Mouse (Mus musculus) midbrain, embryonic 11.5 days (tissue): ENCODE measurements around the gene Camk2d. TPM values are rescaled to one million over a fixed set of nuclear protein-coding genes. Genes with fewer than 3 reads are reported as not detected.

ENCODE experiments used
- ATAC-seq: fragments of 200-750 bp; cut with Nextera tagmentation; 2 replicates; pipeline ENCODE4 v1.8.0; 2017; ENCODE audit warnings: moderate TSS enrichment, moderate library complexity; ENCODE audit not compliant: low FRiP score
- DNase-seq: peaks from one replicate; pipeline ENCODE4 v3.0.0; 2015; ENCODE audit warnings: low spot score; ENCODE audit errors: missing footprints
- H3K27ac ChIP-seq: fragments of 300-500 bp; sonication (generic); 2 replicates; pipeline ENCODE4 v1.5.1; 2014; ENCODE audit warnings: low read depth, low read length
- H3K27me3 ChIP-seq: fragments of 300-500 bp; sonication (generic); 2 replicates; pipeline ENCODE4 v1.6.1; 2014; ENCODE audit warnings: mild to moderate bottlenecking, low read length, moderate library complexity, mixed read lengths; ENCODE audit not compliant: control insufficient read depth, insufficient read depth
- H3K36me3 ChIP-seq: fragments of 300-500 bp; sonication (generic); 2 replicates; pipeline ENCODE4 v1.6.1; 2014; ENCODE audit warnings: mild to moderate bottlenecking, low read length, moderate library complexity, mixed read lengths; ENCODE audit not compliant: control insufficient read depth, insufficient read depth
- H3K4me1 ChIP-seq: fragments of 300-500 bp; sonication (generic); 2 replicates; pipeline ENCODE4 v1.6.1; 2014; ENCODE audit warnings: low read length; ENCODE audit not compliant: control insufficient read depth, insufficient read depth
- H3K4me2 ChIP-seq: fragments of 300-500 bp; sonication (generic); 2 replicates; pipeline ENCODE4 v1.6.1; 2014; ENCODE audit warnings: mild to moderate bottlenecking, moderate library complexity
- H3K4me3 ChIP-seq: fragments of 300-500 bp; sonication (generic); 2 replicates; pipeline ENCODE4 v1.5.1; 2014; ENCODE audit warnings: low read depth, low read length
- H3K9ac ChIP-seq: fragments of 300-500 bp; sonication (generic); 2 replicates; pipeline ENCODE4 v1.6.1; 2014; ENCODE audit warnings: low read length
- H3K9me3 ChIP-seq: fragments of 300-500 bp; sonication (generic); 2 replicates; pipeline ENCODE4 v1.6.1; 2016; ENCODE audit warnings: low read length; ENCODE audit not compliant: control insufficient read depth
- WGBS: fragments of 180-500 bp; shearing (Covaris S2); extraction: QIAGEN DNeasy Blood & Tissue Kit; methylation state at CpG from one replicate; pipeline ENCODE4 v1.1.7; 2014; 5-methylcytosine and 5-hydroxymethylcytosine counted together
- polyA plus RNA-seq: library from polyadenylated mRNA; unstranded; fragments of >200 nt; fragmentation: Nextera tagmentation; extraction: Ambion mirVana; gene quantifications from 2 replicates; pipeline ENCODE4 v1.2.1, GENCODE M21; 2014

The Camk2d gene
- polyA plus RNA-seq, 1 experiment from 2014 or later: 13.5 TPM

- ATAC-seq (no peak), DNase-seq (peak; percentile 77)
- Histone ChIP-seq H3K27ac (no peak overlapping the region), H3K36me3 (no peaks in the 10 kb centered on the region), H3K9ac (no peak overlapping the region), H3K27me3 (no peaks in the 10 kb centered on the region), H3K4me3 (no peak overlapping the region), H3K9me3 (no peaks in the 10 kb centered on the region), H3K4me2 (no peak overlapping the region), H3K4me1 (no peaks in the 10 kb centered on the region)
- WGBS: 98% methylated on average over 2 of the region's 2 CpGs
These were observed 26.4 kb downstream of the Camk2d start for GRCm38 (mm10) chr3:126622509-126622908.

GRCm38 (mm10) chr3:126624994-126625763 is 29.1 kb downstream of the Camk2d start:
- ATAC-seq (no peak), DNase-seq (peak; percentile 72)
- Histone ChIP-seq H3K27me3 (no peaks in the 10 kb centered on the region), H3K27ac (no peak overlapping the region), H3K4me1 (no peaks in the 10 kb centered on the region), H3K4me2 (no peak overlapping the region), H3K9ac (no peak overlapping the region), H3K36me3 (no peaks in the 10 kb centered on the region), H3K4me3 (no peak overlapping the region), H3K9me3 (no peaks in the 10 kb centered on the region)
- 75% methylated on average over 11 of the region's 11 CpGs for WGBS

GRCm38 (mm10) chr3:126625764-126626040 is 29.6 kb downstream of the Camk2d start:
- Histone ChIP-seq H3K4me3 (no peak overlapping the region), H3K27me3 (no peaks in the 10 kb centered on the region), H3K9ac (no peak overlapping the region), H3K4me1 (no peaks in the 10 kb centered on the region), H3K27ac (no peak overlapping the region), H3K4me2 (no peak overlapping the region), H3K9me3 (no peaks in the 10 kb centered on the region), H3K36me3 (no peaks in the 10 kb centered on the region)
- no peak for ATAC-seq
- 78% methylated on average over 8 of the region's 8 CpGs for WGBS
- DNase-seq: peak; percentile 77

- ATAC-seq: no peak
- no peak for DNase-seq
- H3K9ac ChIP-seq: no peak overlapping the region
- no peaks in the 10 kb centered on the region for H3K27me3 ChIP-seq
- no peak overlapping the region for H3K27ac ChIP-seq
- no peaks in the 10 kb centered on the region for H3K4me1 ChIP-seq
- no peak overlapping the region for H3K4me2 ChIP-seq
- 89% methylated on average over 4 of the region's 4 CpGs for WGBS
- no peak overlapping the region for H3K4me3 ChIP-seq
- no peaks in the 10 kb centered on the region for H3K9me3 ChIP-seq
- no peaks in the 10 kb centered on the region for H3K36me3 ChIP-seq
These were observed 31.9 kb downstream of the Camk2d start for GRCm38 (mm10) chr3:126627968-126628367.

GRCm38 (mm10) chr3:126628380-126628779 is 32.3 kb downstream of the Camk2d start:
- 80% methylated on average over 3 of the region's 3 CpGs for WGBS
- no peaks in the 10 kb centered on the region for H3K9me3 ChIP-seq
- H3K27ac ChIP-seq: no peak overlapping the region
- no peak overlapping the region for H3K4me2 ChIP-seq
- no peaks in the 10 kb centered on the region for H3K4me1 ChIP-seq
- H3K27me3 ChIP-seq: no peaks in the 10 kb centered on the region
- DNase-seq: no peak
- H3K4me3 ChIP-seq: no peak overlapping the region
- H3K9ac ChIP-seq: no peak overlapping the region
- H3K36me3 ChIP-seq: no peaks in the 10 kb centered on the region
- no peak for ATAC-seq

GRCm38 (mm10) chr3:126629040-126629439 is 32.9 kb downstream of the Camk2d start:
- H3K4me2 ChIP-seq: no peak overlapping the region
- no peak for ATAC-seq
- H3K36me3 ChIP-seq: no peaks in the 10 kb centered on the region
- no peaks in the 10 kb centered on the region for H3K4me1 ChIP-seq
- no peak overlapping the region for H3K4me3 ChIP-seq
- no peak for DNase-seq
- no peaks in the 10 kb centered on the region for H3K27me3 ChIP-seq
- no peak overlapping the region for H3K9ac ChIP-seq
- H3K9me3 ChIP-seq: no peaks in the 10 kb centered on the region
- WGBS: 77% methylated on average over 2 of the region's 2 CpGs
- no peak overlapping the region for H3K27ac ChIP-seq

GRCm38 (mm10) chr3:126630111-126630869 is 34.2 kb downstream of the Camk2d start:
- ATAC-seq: no peak
- H3K4me3 ChIP-seq: no peak overlapping the region
- H3K4me2 ChIP-seq: no peak overlapping the region
- H3K9me3 ChIP-seq: no peaks in the 10 kb centered on the region
- DNase-seq: no peak
- no peaks in the 10 kb centered on the region for H3K27me3 ChIP-seq
- WGBS: 89% methylated on average over 19 of the region's 19 CpGs
- no peaks in the 10 kb centered on the region for H3K36me3 ChIP-seq
- H3K27ac ChIP-seq: no peak overlapping the region
- H3K4me1 ChIP-seq: no peaks in the 10 kb centered on the region
- H3K9ac ChIP-seq: no peak overlapping the region

GRCm38 (mm10) chr3:126631583-126631982 is 35.5 kb downstream of the Camk2d start:
- Histone ChIP-seq H3K27me3 (no peaks in the 10 kb centered on the region), H3K27ac (no peak overlapping the region), H3K4me2 (no peak overlapping the region), H3K4me1 (no peaks in the 10 kb centered on the region), H3K4me3 (no peak overlapping the region), H3K9me3 (no peaks in the 10 kb centered on the region), H3K36me3 (no peaks in the 10 kb centered on the region), H3K9ac (no peak overlapping the region)
- DNase-seq (no peak), ATAC-seq (no peak)
- WGBS: 83% methylated on average over 8 of the region's 8 CpGs

- Histone ChIP-seq H3K4me2 (no peak overlapping the region), H3K27ac (no peak overlapping the region), H3K9me3 (no peaks in the 10 kb centered on the region), H3K27me3 (no peaks in the 10 kb centered on the region), H3K4me1 (no peaks in the 10 kb centered on the region), H3K4me3 (no peak overlapping the region), H3K36me3 (no peaks in the 10 kb centered on the region), H3K9ac (no peak overlapping the region)
- DNase-seq: no peak
- 83% methylated on average over 7 of the region's 7 CpGs for WGBS
- ATAC-seq: no peak
These were observed 36.5 kb downstream of the Camk2d start for GRCm38 (mm10) chr3:126632580-126632979.
